Mouse (Mus musculus) thymus, postnatal 4 days (tissue): ENCODE results near the gene Lgals7.

ENCODE experiments used
- DNase-seq: peaks from one replicate; pipeline ENCODE4 v3.0.0; 2021

Gene Lgals7

DNA sequence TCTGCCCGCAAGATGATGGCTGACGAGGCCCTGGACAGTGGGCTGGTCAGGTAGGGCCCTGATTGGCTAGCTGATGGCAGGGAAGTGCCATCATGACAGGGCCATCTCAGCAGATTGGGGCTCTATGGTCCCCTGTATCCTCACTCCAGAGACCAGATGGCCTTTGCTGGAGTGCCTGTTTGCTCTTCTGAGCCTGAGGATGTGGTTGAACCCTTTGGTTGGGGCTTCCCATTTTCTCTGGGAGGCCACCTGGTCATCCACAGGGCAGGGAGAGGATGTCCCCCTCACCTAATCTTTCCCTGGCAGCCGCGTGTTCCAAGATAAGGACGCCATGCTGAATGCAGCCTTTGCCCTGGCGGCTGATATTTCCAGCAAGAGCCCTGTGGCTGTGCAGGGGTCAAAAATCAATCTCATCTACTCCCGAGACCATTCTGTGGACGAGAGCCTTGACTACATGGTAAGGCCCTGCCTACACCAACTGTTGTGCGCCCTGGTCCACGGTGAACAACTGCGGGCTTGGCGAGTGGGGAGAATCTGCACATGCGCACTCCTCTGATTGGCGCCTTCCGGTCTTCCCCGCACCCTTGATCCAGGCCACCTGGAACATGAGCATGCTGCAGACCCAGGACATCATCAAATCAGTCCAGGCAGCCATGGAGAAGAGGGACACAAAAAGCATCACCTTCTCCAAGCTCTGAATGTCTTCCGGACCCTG, 32.1 kb upstream of the Lgals7 start:
- no peak for DNase-seq

DNA sequence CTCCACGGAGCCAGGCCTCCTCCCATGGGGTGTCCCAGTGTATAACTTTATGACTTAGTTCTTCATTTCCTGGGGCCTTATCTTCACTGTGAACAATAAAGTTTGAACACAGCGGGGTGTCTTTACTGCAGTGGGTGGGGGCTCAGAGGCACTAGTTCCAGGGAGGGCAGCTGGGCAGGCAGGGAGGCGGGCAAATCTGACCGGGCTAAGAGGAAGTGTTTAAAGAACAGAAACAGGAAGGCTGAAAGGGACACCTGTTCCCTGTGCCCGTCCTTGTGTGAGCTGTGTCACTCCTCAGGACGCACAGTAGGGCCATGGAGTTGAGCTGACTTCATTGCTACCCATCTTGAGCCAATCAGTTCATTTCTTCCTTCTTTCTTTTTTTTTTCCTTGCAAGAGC, 31.5 kb upstream of the Lgals7 start:
- no peak for DNase-seq

DNA sequence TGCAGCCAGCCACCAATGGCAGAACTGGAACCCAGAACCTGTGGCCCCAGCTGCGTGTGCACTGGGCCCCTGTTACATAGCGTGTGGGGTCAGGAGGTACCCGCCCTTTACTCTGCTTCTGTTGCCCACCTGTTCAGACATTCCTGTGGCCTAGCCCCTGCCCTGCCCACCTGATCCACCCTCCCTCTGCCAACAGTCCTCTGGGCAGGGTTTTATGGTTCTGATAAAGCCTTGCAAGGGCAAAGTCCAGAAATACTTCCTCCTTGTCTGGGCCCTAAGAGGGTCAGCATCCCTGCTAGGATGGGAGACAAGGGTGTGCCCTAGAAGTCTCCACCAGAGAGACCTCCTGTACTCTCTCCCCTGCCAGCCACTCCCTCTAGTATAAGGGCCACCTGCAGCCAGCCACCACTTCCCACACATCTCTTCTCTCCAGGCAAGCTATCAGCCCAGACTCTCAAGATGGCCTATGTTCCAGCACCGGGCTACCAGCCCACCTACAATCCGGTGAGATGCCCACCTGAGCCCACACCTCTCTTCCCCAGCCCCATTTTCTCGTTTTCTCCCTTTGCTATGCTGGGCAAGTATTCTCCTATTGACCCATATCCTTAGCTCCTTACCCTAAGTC, 29.8 kb upstream of the Lgals7 start, which contains the start of gene Lgals4:
Gene Lgals4, plus strand, starts transcription at position 132 of the 625 bp plus-strand sequence.
- no peak for DNase-seq

DNA sequence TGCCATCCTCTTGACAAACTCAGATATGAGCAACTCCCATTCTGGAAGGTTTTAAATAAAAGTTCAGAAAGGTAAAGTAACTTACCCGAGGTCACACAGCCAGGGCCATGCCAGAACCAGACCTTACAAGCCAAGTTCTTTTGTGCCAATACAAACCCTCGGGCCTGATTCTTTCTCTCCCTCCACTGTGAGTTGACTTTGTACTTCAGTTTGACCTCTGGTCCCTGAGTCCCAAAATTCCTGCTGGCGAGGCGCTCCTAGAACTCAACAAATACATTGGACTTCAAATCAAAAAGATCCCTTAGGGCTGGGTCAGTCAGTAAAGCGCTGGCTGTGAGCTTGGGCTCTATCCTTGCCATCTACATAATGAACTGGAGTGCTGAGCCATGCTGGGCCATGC, 26.7 kb upstream of the Lgals7 start:
- DNase-seq, result no peak

GRCm38 (mm10) chr7:28838331-28838730, 25.3 kb upstream of the Lgals7 start:
- no peak for DNase-seq

DNA sequence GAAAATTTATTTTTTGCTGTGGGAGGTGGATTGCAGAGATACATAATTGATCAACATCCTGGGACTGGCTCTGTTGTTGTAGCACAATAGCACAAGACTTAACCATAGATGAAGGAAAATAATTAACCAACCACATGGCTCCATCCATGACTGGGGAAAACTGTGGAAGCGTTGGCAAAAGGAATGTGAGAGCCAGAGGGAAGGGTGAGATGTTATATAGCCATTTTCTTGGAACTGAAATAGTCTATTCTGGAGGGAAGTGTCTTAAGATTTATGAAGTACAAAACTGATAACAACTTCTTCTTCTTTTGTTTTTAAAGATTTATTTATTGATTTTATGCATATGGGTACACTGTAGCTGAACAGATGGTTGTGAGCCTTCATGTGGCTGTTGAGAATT, 16.4 kb upstream of the Lgals7 start:
- no peak for DNase-seq

DNA sequence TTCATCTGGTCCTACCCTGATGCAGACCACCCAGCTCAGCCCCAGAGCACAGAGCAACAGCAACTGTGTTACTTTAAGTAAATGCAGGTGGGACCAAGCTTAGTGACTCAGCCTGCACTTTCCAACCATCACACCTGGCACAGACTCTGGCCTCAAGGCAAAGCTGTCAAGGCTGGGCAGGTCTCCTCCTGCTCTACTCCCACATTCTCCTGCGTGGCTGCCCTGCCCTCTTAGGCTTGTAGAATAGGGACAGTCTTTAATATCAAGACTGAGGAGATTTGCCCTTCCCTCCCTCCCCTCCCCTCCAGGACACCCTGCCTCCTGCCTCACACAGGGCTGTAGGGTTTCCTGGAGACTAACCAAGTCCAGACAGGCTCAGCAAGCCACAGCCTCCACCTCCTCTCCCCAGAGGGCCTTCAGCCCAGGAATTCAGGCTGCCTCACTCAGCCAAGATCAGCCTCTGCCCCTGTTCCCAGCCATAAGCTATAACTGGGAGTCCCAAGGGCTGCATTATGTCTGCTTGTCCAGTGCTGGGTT, 13.9 kb upstream of the Lgals7 start:
- no peak for DNase-seq

GRCm38 (mm10) chr7:28850642-28851041, 13.0 kb upstream of the Lgals7 start:
- DNase-seq, result no peak

DNA sequence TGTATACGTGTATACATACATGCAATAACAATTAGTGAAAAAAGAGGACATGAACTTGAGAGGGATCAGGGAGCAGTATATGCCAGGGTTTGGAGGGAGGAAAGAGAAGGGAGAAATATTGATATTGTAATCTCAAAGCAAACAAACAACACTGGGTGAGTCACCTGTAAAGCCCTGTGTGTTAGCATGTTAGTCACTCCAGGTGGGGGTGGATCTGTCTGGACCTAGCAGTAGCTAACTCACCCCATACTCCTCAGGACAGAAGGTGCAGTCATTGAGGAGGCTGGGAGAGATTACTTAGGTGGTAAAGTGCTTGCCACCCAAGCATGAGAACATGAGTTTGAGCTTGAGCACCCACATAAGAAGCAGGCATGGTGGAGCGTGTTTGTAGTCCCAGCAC, 3.7 kb upstream of the Lgals7 start:
- no peak for DNase-seq

GRCm38 (mm10) chr7:28860898-28861297, 2.8 kb upstream of the Lgals7 start:
- DNase-seq, result peak; percentile 44

GRCm38 (mm10) chr7:28862817-28863499, 695 bp upstream of the Lgals7 start:
- DNase-seq, result no peak

- DNase-seq, result no peak
Observed at GRCm38 (mm10) chr7:28864288-28864750, 666 bp downstream of the Lgals7 start.

DNA sequence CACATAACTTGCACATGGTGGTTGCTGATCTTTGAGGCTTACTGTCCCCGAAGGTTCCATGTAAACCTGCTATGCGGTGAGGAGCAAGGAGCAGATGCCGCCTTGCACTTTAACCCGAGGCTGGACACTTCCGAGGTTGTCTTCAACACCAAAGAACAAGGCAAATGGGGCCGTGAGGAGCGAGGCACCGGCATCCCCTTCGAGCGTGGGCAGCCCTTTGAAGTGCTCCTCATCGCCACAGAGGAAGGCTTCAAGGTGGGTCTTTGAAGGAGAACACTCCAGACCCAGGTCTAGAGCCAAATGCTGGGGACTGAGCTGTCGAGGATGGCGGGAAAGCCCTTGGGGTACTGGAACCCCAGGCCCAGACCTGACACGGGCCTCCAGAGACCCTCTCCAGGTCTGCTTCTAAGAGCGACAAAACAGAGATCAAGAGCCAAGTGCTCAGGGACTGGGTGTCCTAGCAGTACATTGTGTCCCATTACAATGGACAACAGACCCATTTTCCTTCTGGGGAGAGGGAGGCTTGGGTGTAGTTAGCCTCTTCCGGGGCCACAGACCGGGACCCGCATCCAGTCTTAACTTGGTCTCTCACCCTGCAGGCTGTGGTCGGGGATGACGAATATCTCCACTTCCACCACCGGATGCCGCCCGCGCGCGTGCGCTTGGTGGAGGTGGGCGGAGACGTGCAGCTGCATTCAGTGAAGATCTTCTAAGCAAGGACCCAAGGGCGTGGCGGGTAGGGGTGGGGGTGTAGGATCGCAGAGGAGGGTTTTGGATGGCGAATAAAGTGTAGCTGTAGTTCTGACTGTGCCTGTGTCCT, 2.0 kb downstream of the Lgals7 start:
- DNase-seq, result peak; percentile 97

DNA sequence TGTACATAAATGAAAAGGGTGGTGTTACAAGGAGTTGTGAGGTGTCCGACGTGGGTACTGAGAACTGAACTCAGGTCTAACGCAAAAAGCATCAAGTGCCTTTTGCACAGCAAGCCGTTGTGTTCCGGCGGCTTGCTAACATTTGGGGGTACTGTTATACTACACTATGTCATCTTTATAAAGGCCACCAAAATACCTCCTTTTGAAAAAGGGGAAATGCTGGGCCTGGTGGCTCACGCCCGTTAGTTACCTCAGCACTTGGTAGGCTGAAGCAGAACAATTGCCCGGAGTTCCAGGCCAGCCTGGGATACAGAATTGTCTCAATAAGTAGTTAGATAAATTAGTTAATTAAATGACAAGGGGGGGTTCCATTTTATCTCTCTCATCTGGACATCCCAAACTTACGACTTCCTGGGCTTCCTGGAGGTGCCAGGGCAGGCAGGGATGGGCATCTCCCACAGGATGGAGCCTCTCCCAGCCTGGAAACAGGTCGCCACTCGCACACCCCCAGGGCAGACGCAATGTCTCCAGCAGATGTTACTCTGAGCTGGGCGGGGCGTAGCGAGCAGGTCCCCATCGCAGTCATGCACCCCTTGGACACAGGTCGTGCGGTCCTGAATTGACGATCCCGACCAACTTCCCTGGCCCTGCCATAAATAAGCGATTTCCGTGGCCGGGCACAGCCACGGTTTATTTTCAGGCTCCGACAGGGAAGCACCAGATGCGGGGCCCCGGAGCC, 3.3 kb downstream of the Lgals7 start:
- DNase-seq, result no peak

GRCm38 (mm10) chr7:28867508-28868340, 4.1 kb downstream of the Lgals7 start:
- peak; percentile 89 for DNase-seq

GRCm38 (mm10) chr7:28870901-28871664, 7.4 kb downstream of the Lgals7 start:
- DNase-seq, result no peak

- no peak for DNase-seq
Observed at GRCm38 (mm10) chr7:28874565-28874964, 10.9 kb downstream of the Lgals7 start.

DNA sequence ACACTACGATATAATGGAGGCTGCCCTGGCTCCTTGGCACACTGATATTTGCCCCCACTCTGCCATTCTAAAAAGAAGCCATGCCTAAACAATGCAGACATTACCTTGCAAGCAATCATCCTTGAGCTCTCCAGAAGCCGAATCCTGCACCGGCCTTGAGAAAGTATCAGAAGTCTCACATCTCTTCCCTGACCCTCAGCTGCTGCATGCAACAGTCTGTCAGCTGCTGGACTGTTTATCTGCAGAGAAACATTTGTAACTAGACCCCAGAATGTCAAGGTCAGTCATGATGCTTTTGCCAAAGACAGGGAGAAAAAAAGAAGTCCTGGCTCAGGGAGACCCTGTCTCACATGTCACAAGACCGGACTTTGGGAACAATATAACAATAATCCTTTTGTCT, 12.4 kb downstream of the Lgals7 start:
- no peak for DNase-seq

DNA sequence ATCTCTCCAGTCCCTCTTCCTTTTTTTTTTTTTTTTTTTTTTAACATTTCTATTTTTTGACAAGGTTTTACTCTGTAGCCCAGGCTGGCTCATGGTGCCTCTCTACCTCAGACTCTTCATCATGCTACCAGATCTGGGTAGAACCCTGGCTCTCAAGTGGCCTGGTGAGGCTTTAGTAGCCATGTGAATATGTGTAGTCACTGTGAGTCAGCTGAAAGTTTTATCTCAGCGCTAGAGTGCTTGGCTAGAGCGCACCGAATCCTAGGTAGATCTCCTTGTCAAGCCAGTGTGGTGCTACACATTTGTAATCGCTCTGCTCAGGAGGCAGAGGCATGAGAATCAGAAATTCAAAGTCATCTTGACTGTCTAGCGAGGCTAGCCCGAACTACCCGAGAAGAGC, 13.5 kb downstream of the Lgals7 start:
- no peak for DNase-seq

GRCm38 (mm10) chr7:28877856-28878255, 14.2 kb downstream of the Lgals7 start:
- peak; percentile 11 for DNase-seq
